Mouse (Mus musculus) bone marrow, adult 2 months (tissue): Measurements from ENCODE around the gene Lcn9. TPM values are rescaled to one million over a fixed set of nuclear protein-coding genes. Genes with fewer than 3 reads are reported as not detected.

Experiments used
- H3K27ac ChIP-seq: fragments of 200-500 bp; 2 replicates; pipeline ENCODE4 v1.5.1; 2012; ENCODE audit warnings: low read depth, mild to moderate bottlenecking, control low read depth, inconsistent platforms, low read length; ENCODE audit not compliant: control insufficient read depth, poor library complexity, insufficient read depth
- H3K4me1 ChIP-seq: fragments of 200-500 bp; 2 replicates; pipeline ENCODE4 v1.6.1; 2011; ENCODE audit warnings: low read length; ENCODE audit not compliant: control insufficient read depth, insufficient read depth
- H3K4me3 ChIP-seq: fragments of 200-500 bp; replicated peaks from 2 replicates; pipeline ENCODE3; 2011; ENCODE audit warnings: mild to moderate bottlenecking, low read depth, low read length, control low read depth; ENCODE audit not compliant: control insufficient read depth
- CTCF ChIP-seq: fragments of 200-500 bp; IDR thresholded peaks from 2 replicates; pipeline ENCODE4 v1.5.1; 2011; ENCODE audit warnings: low read length, control low read depth; ENCODE audit not compliant: control insufficient read depth, insufficient read depth
- POLR2A ChIP-seq: fragments of 200-500 bp; IDR thresholded peaks from 2 replicates; pipeline ENCODE4 v1.6.1; 2011; ENCODE audit warnings: low read depth, mild to moderate bottlenecking, control low read depth, low read length, borderline replicate concordance; ENCODE audit not compliant: control insufficient read depth
- WGBS: fragments of 180-500 bp; shearing (Covaris S2); methylation state at CpG from one replicate; pipeline ENCODE4 v1.1.7; 2018; 5-methylcytosine and 5-hydroxymethylcytosine counted together
- polyA plus RNA-seq: library from polyadenylated mRNA; stranded (reverse); fragments of >200 nt; gene quantifications from 2 replicates; pipeline ENCODE4 v1.2.4, GENCODE M21; 2011; ENCODE audit warnings: low replicate concordance; ENCODE audit not compliant: missing spikeins, insufficient read depth, insufficient read length

The Lcn9 gene
- polyA plus RNA-seq, 1 experiment: not detected

DNA sequence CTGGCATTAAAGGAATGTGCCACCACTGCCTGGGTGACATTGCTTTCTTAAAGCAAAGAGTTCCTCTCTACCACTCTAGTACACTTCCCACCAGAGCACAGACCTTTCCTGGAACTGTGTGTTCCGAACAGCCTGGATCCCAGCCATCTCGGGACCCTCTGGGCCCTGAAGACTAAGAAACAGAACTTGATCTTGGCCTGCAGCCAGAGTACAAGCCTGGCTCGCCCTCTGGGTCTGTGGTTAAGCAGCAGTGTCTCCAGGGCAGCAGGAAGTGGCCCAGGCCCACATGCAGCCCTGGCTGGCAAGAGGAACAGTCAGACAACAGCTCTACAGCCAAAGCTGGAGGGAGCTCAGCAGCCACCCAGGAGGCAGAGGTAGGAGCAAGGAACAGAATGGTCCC lies 29.7 kb downstream of the Lcn9 start:
- Histone ChIP-seq H3K27ac (no peak overlapping the region), H3K4me1 (no peaks in the 10 kb centered on the region), H3K4me3 (no peak overlapping the region)
- WGBS: 2% methylated on average over 3 of the region's 3 CpGs
- TF ChIP-seq POLR2A (no peak), CTCF (no peak)

DNA sequence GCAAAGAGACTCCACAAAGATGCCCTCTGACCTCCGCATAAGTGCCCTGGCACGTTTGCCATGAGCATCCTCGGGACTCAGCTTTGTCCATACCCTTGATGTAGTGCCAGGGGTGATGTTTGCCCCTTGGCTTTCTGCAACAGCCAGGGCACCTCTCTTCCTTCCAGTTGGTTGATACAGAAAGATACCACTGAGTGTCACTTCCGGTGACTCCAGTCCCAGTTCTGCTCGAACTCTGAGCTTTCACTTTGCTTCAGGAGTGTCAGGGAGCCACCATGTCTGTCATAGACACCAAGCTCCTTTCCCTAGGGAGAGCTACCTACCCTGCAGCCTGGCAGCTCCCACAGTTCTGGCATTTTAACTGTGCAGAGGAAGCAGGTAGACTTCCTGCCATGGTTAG lies 31.0 kb downstream of the Lcn9 start:
- no peak overlapping the region for H3K27ac ChIP-seq
- no peak for TF ChIP-seq POLR2A
- TF ChIP-seq CTCF: no peak
- H3K4me3 ChIP-seq: peak overlapping the region; percentile 53
- no peaks in the 10 kb centered on the region for H3K4me1 ChIP-seq
- 37% methylated on average over 5 of the region's 5 CpGs for WGBS

DNA sequence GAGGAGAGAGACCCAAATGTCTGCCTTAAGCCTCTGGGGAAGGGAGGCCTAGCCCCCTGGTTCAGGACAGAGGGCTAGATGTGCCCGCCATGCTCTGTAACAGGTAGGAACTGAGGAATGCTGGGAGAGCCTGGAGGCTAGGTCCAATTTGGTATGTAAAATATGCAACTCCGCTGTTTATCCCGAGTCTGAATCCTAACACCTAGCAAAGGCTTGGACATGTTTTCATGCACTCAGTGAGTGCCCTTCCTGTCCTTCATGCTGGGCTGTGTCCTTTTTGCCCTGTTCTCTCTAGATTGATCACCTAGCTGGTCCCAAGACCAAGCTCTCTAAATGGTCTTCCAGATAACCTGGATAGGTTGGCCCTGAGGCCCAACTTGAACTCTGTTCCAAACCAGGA lies 36.9 kb downstream of the Lcn9 start:
- Histone ChIP-seq H3K4me1 (no peaks in the 10 kb centered on the region), H3K4me3 (no peak overlapping the region), H3K27ac (no peak overlapping the region)
- no peak for TF ChIP-seq CTCF
- TF ChIP-seq POLR2A: no peak
- WGBS: 88% methylated on average over 3 of the region's 3 CpGs

DNA sequence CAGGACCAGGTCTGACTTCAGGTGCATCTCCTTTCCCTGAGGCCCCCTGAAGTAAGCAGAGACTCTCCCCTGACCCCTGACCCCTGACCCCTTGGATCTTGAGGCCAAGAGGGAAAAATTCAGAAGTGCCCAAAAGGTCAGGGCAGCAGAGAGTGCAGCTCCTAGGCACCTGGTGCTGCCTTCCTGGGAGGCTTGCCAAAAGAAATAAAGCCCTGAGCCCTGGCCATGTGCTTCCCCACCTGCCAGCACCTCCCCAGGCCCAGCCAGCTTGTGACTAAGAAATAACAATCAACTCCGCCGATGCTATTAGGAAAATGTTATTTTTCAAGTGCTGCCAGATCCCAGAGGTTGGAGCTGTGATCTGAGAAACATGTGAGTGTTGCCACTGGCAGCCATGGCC lies 39.1 kb downstream of the Lcn9 start:
- WGBS: 80% methylated on average over 2 of the region's 2 CpGs
- H3K27ac ChIP-seq: no peak overlapping the region
- no peaks in the 10 kb centered on the region for H3K4me1 ChIP-seq
- H3K4me3 ChIP-seq: no peak overlapping the region
- TF ChIP-seq CTCF (no peak), POLR2A (no peak)

DNA sequence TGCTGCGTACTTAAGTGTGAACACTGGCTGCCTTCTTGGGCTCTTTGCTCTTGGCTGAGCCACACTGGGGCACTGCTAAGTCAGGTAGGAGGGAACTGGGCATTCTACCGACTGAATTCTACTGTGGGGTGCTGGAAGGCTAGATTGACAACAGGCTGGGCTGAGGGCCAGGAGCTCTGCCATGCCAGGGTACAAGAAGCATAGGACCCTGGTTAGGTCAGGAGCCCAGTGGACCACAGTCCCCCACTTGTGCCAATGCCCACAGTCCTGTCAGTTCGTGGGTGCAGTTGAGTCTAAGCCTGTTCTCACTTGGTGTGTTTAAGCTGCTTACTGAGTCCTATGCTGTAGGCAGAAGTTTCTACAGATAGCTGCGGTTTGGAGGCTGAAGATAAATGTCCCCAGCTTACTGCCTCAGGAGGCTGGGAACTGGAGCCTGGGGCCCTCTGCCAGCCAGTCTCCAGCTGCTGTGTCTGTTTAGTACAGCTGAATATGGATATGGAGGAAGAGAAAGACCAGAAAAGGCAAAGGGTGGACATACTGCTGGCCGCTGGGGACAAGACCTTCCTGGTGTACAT lies 39.8 kb downstream of the Lcn9 start:
- no peak for TF ChIP-seq CTCF
- TF ChIP-seq POLR2A: no peak
- Histone ChIP-seq H3K4me3 (no peak overlapping the region), H3K4me1 (no peaks in the 10 kb centered on the region), H3K27ac (no peak overlapping the region)
- 58% methylated on average over 5 of the region's 5 CpGs for WGBS

DNA sequence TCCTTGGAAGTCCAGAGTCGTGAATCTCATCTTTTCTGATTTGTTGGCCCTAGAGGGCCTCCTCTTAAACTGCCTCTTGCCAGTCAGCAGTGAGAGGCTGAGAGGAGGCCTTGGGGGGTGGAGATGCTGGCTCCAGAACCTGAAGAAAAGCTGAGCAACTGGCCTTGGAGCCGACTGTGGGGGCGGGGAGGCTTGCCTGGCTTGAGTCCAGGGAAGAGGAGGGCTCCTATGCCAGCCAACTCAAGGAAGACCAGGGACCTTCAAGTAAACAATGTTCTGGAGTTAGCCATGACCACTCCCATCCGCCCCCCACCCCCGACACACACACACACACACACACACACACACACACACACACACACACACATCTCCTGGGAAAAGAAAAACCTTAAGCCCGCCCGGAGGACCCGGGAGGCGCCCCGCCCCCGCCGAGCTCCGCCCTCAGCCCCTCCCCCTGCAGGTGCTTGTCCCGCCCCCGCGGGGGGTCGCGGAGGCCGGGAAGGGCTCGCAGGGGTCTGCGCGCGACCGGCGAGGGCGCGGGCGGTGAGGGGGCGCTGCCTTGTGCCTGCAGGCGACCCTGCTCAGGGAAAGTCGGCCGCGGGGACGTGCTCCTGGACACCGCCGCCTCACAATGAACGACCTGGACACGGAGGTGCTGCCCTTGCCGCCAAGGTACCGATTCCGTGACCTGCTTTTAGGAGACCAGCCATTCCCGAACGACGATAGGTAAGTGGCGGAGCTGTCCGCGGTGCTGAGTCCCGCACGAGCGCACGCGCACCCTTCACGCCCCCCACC lies 40.6 kb downstream of the Lcn9 start, which contains the start of gene Kcnt1:
Gene Kcnt1 (plus strand): TSS at position 398 of the 795 bp plus-strand sequence.
- Histone ChIP-seq H3K4me3 (no peak within 1 kb of the TSS), H3K27ac (no peak within 1 kb of the TSS), H3K4me1 (no peaks in the 10 kb centered on the region)
- no peak for TF ChIP-seq CTCF
- 5% methylated on average over 49 of the region's 53 CpGs for WGBS

DNA sequence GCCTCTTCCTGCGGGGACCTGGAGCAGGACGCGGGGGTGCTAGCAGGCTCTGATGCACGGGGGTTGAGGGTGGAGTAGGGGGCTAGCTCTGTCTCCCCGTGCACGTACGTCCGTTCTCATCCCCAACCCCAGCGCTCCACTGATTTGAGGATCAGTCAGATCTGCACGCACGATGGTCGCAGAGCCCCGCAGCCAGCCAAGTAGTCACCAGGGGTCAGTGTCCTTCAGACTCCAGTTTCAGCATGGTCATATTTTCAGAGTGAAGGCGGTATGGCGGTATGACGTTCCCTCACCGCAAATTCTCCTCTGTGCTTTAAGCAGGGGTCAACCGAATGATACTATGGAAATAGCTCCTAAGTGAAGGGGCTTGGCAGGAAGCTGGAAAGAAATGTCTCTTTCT lies 41.3 kb downstream of the Lcn9 start:
- no peaks in the 10 kb centered on the region for H3K4me1 ChIP-seq
- WGBS: 5% methylated on average over 18 of the region's 18 CpGs
- no peak overlapping the region for H3K4me3 ChIP-seq
- H3K27ac ChIP-seq: no peak overlapping the region
- TF ChIP-seq CTCF (no peak), POLR2A (no peak)

DNA sequence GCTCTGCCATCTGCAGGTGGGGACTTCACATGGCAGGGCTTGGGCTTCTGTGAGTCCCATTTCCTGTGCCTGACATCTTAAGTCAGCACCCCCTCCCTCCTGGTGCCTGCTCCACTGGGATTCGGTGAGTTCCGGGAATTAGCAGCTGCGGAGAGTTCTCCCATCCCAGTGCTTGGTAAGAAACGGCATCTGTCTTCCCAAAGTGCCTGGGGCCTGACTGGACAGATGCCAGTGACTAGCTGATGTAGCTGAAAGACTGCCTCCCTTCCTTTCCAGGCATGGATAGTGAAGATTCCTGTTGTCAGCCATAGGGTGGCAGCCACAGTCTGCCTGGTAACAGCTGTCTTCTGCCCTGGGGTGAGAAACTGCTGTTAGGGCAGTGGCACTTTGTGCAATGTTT lies 42.5 kb downstream of the Lcn9 start:
- no peak overlapping the region for H3K27ac ChIP-seq
- no peaks in the 10 kb centered on the region for H3K4me1 ChIP-seq
- TF ChIP-seq POLR2A (no peak), CTCF (no peak)

DNA sequence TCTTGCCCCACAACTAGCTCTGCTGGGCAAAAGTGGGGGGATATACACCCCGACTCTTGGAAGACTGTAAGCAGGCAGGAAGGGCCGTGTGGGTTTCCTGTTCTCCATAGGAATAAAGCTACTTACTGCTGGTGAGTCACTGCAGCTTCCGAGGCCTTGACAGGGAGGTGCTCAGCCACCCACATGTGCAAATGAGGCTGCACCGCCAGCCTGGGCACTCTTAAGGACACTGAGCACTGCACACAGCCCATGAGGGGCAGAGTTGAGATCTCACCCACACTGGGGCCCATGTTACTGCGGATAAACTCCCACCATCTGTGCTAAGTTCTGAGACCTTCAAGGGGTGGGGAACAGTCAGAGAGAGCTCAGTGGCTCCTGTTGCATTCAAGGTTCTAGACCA lies 43.7 kb downstream of the Lcn9 start:
- H3K4me1 ChIP-seq: no peaks in the 10 kb centered on the region
- TF ChIP-seq CTCF: no peak
- H3K4me3 ChIP-seq: no peak overlapping the region
- WGBS: 36% methylated on average over 5 of the region's 5 CpGs
- no peak overlapping the region for H3K27ac ChIP-seq

More for the DNA sequence above, 42.5 kb downstream of the Lcn9 start:
- H3K4me3 ChIP-seq: no peak overlapping the region
- WGBS: 16% methylated on average over 4 of the region's 4 CpGs

Other genes with a start within 250 kb of the Lcn9 start
- 1.1 and 9.7 TPM in 2 replicates for gene Mamdc4, start 248.3 kb upstream of the Lcn9 start, polyA plus RNA-seq
- 12.3 and 16.4 TPM in 2 replicates for gene Phpt1, start 247.9 kb upstream of the Lcn9 start, polyA plus RNA-seq
- gene Ajm1, start 241.4 kb upstream of the Lcn9 start, polyA plus RNA-seq: 0.34 and 0.92 TPM in 2 replicates
- gene Rabl6, start 214.6 kb upstream of the Lcn9 start, polyA plus RNA-seq: 33.4 and 38.2 TPM in 2 replicates
- gene Ccdc183, start 205.5 kb upstream of the Lcn9 start, polyA plus RNA-seq: not detected in 2 replicates
- gene Tmem141, start 201.1 kb upstream of the Lcn9 start, polyA plus RNA-seq: 17.3 and 20.9 TPM in 2 replicates
- gene Fcna, start 195.1 kb upstream of the Lcn9 start, polyA plus RNA-seq: 14.7 and 28.0 TPM in 2 replicates
- gene Lcn8, start 170.0 kb upstream of the Lcn9 start, polyA plus RNA-seq: not detected in 2 replicates
- gene Lcn5, start 165.2 kb upstream of the Lcn9 start, polyA plus RNA-seq: not detected in 2 replicates
- not detected in 2 replicates for gene Lcn6, start 146.4 kb upstream of the Lcn9 start, polyA plus RNA-seq
- gene Lcn10, start 140.4 kb upstream of the Lcn9 start, polyA plus RNA-seq: not detected in 2 replicates
- not detected in 2 replicates for gene Obp2a, start 123.1 kb upstream of the Lcn9 start, polyA plus RNA-seq
- gene Bmyc, start 116.4 kb upstream of the Lcn9 start, polyA plus RNA-seq: 4.1 and 6.7 TPM in 2 replicates
- not detected in 2 replicates for gene Obp2b, start 86.1 kb upstream of the Lcn9 start, polyA plus RNA-seq
- not detected in 2 replicates for gene Lcn3, start 57.6 kb upstream of the Lcn9 start, polyA plus RNA-seq
- gene Lcn11, start 46.1 kb upstream of the Lcn9 start, polyA plus RNA-seq: not detected in 2 replicates
- not detected in 2 replicates for gene Gm13539, start 40.9 kb upstream of the Lcn9 start, polyA plus RNA-seq
- not detected in 2 replicates for gene Glt6d1, start 7.3 kb upstream of the Lcn9 start, polyA plus RNA-seq
- not detected in 2 replicates for gene Sohlh1, start 24.1 kb downstream of the Lcn9 start, polyA plus RNA-seq
- gene Kcnt1, start 40.6 kb downstream of the Lcn9 start, polyA plus RNA-seq: 1.8 and 4.8 TPM in 2 replicates
- 13.0 and 18.9 TPM in 2 replicates for gene Camsap1, start 160.1 kb downstream of the Lcn9 start, polyA plus RNA-seq
- gene Ubac1, start 198.6 kb downstream of the Lcn9 start, polyA plus RNA-seq: 452 and 465 TPM in 2 replicates